Mouse (Mus musculus): ENCODE data around the gene Clrn3. TPM values are rescaled to one million over a fixed set of nuclear protein-coding genes. Genes with fewer than 3 reads are reported as not detected.
A peak's percentile ranks its signal among the peaks of the same experiment; 100 is the strongest.

Gene Clrn3
- total and polyA plus RNA-seq, 2 experiments: 0.02 TPM; not detected in 1

DNA sequence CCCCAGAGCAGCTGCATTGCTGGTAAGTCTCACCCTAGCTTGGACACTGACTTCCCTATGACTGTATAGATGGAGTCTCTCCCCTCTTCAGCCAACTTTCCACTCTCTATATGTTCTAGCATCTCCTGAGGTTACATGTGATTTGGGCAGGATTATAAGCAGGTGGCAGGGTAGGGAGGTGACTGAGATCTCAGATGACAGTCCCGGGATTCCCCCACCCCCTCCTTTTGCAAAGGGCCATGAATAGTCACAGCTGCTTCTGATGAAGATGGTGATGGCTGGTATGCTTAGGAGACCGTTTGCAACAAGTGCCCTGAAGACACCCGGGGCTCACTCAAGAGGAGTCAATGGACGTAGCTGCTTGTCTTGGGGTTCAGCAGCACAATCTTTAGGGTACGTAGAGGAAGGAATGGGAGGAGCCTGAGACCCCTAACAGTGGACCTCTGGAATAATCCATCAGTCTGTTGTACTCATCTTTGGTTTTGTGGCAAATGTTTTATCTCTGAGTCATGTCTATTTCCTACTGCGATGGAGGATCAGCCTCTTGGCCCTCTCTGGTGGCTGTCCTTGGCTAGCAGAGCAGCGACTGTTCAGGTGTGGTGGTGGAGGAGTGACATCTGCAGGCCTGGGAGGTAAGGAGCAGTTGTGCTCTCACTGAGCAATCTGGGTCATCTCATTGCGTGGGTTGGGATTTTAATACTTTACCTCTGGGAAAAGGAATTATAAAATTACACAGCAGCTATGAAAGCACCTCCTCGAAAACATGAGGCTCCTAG lies 38.5 kb downstream of the Clrn3 start:
- peaks cover 3% of the 10 kb centered on the region; the same call in 1 of the 2 replicates for H3K27me3 ChIP-seq (ENCODE audit: control insufficient read depth, insufficient read depth, low read length)
- no peak overlapping the region for H3K4me3 ChIP-seq (ENCODE audit: insufficient read depth, low read depth, low read length)
- TF ChIP-seq POLR2A (IDR thresholded peaks at IDR 0.05; ENCODE audit: extremely low read depth, insufficient read depth, low read length) (no peak), CTCF (IDR thresholded peaks at IDR 0.05; ENCODE audit: low read depth, low read length) (no peak)
- H3K79me2 ChIP-seq (ENCODE audit: control insufficient read depth, insufficient read depth, low read length): no peaks in the 10 kb centered on the region
- H3K4me1 ChIP-seq (ENCODE audit: control insufficient read depth, insufficient read depth, low read length): no peaks in the 10 kb centered on the region
- WGBS: 73% methylated on average over 9 of the region's 9 CpGs
- no peak for DNase-seq (ENCODE audit: extremely low read depth, low read depth, low spot score)
- no peaks in the 10 kb centered on the region for H3K36me3 ChIP-seq (ENCODE audit: control insufficient read depth, insufficient read depth, low read length)
- no peak overlapping the region for H3K27ac ChIP-seq (replicated peaks; ENCODE audit: insufficient read depth, low read depth, low read length)
- H3K9ac ChIP-seq (ENCODE audit: low read depth, low read length): no peak overlapping the region

DNA sequence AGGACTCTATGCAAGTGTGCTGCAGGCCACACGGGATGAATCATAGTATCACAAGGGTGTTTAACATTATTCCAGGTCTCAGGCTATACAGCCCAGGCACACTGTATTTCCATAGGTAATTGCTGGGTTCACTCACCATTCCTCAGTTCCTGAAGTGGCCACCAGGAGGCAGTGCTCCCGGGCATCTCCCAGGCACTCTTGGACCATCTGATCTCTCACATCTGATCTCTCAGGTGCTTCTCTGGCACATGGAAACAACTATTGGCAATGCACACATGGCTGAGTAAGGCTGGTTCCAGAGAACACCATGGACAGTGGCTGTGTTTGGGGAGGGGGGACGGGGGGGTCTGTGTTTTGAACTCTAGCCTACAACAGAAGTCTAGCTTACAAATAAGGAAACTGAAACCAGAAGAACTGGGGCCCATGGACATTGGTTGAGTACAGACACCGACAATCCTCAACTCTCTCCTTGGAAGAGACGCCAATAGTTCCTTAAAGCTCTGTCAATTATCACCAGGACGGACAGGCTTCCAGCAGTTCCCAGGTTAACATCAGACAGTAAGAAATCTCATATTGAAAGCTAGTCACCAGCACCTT lies 40.1 kb downstream of the Clrn3 start:
- no peaks in the 10 kb centered on the region for H3K79me2 ChIP-seq (ENCODE audit: control insufficient read depth, insufficient read depth, low read length)
- no peak overlapping the region for H3K9ac ChIP-seq (ENCODE audit: low read depth, low read length)
- H3K27me3 ChIP-seq (ENCODE audit: control insufficient read depth, insufficient read depth, low read length): peaks cover 3% of the 10 kb centered on the region; the same call in 1 of the 2 replicates
- 58% methylated on average over 6 of the region's 6 CpGs for WGBS
- no peak overlapping the region for H3K27ac ChIP-seq (replicated peaks; ENCODE audit: insufficient read depth, low read depth, low read length)
- H3K4me1 ChIP-seq (ENCODE audit: control insufficient read depth, insufficient read depth, low read length): no peaks in the 10 kb centered on the region
- no peaks in the 10 kb centered on the region for H3K36me3 ChIP-seq (ENCODE audit: control insufficient read depth, insufficient read depth, low read length)
- no peak overlapping the region for H3K4me3 ChIP-seq (ENCODE audit: insufficient read depth, low read depth, low read length)
- no peak for TF ChIP-seq POLR2A (IDR thresholded peaks at IDR 0.05; ENCODE audit: extremely low read depth, insufficient read depth, low read length)
- peak; percentile 60 for TF ChIP-seq CTCF (IDR thresholded peaks at IDR 0.05; ENCODE audit: low read depth, low read length)
- DNase-seq (ENCODE audit: extremely low read depth, low read depth, low spot score): no peak

DNA sequence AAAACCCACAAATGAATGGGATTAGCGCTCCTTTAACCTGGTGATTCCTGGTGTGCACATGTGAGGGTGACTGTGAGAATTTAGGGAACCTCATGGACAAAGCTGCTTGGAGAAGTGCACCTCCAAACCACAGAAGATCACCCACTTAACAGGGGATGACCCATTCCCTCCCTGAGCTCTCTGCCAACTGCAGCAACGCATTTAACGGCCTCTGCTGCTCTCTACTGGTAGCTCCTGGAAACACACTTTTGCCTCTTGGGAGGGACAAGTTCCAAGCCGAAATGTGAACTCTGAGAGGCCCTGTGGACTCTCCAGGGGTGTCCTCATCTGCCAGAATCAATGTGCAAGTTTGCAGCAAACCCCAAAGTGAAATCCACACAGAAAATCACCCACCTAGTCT lies 41.0 kb downstream of the Clrn3 start:
- no peak for TF ChIP-seq POLR2A (IDR thresholded peaks at IDR 0.05; ENCODE audit: extremely low read depth, insufficient read depth, low read length)
- peak; percentile 81 for TF ChIP-seq CTCF (IDR thresholded peaks at IDR 0.05; ENCODE audit: low read depth, low read length)
- H3K27me3 ChIP-seq (ENCODE audit: control insufficient read depth, insufficient read depth, low read length): peaks cover 3% of the 10 kb centered on the region; the same call in 1 of the 2 replicates
- H3K4me3 ChIP-seq (ENCODE audit: insufficient read depth, low read depth, low read length): no peak overlapping the region
- peak; percentile 34 for DNase-seq (ENCODE audit: extremely low read depth, low read depth, low spot score)
- H3K79me2 ChIP-seq (ENCODE audit: control insufficient read depth, insufficient read depth, low read length): no peaks in the 10 kb centered on the region
- H3K27ac ChIP-seq (replicated peaks; ENCODE audit: insufficient read depth, low read depth, low read length): no peak overlapping the region
- H3K9ac ChIP-seq (ENCODE audit: low read depth, low read length): no peak overlapping the region
- no peaks in the 10 kb centered on the region for H3K4me1 ChIP-seq (ENCODE audit: control insufficient read depth, insufficient read depth, low read length)
- H3K36me3 ChIP-seq (ENCODE audit: control insufficient read depth, insufficient read depth, low read length): no peaks in the 10 kb centered on the region
- WGBS: 24% methylated on average over 4 of the region's 4 CpGs

DNA sequence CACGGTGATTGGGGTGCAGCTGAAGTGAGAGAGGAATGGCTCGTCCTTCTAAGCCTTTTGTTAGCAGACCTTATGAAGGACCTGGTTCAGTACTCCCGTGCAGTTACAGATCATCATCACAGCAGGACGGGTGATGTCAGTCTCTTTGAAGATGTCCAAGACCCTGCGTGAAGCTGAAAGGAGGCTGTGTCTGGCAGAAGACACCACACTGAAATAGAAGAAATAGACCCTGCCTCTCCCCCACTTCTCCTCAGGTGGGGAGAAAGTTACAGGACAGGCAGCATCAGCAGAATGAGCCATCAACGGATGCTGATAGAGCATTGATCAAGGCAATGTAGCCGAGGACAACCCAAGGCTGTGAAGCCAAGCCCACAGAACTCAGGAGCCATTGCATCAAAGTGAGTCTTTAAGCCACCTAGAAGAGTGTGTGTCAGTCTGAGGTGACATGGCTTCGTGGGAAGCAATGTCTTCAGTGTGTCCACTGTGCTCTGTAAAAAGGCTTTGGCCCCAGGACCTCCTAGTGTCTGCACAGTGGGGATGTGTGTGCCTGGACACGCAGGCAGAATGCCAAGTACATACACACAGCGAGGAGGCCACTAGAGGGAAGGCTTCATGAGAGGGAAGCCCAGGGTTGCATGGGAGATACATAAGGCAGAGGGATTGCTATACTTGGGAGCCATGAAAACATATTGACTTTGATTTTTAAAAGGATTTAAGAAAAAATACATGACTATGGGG lies 41.6 kb downstream of the Clrn3 start:
- Histone ChIP-seq H3K9ac (ENCODE audit: low read depth, low read length) (no peak overlapping the region), H3K27ac (replicated peaks; ENCODE audit: insufficient read depth, low read depth, low read length) (no peak overlapping the region), H3K4me3 (ENCODE audit: insufficient read depth, low read depth, low read length) (no peak overlapping the region), H3K4me1 (ENCODE audit: control insufficient read depth, insufficient read depth, low read length) (no peaks in the 10 kb centered on the region), H3K79me2 (ENCODE audit: control insufficient read depth, insufficient read depth, low read length) (no peaks in the 10 kb centered on the region), H3K27me3 (ENCODE audit: control insufficient read depth, insufficient read depth, low read length) (peaks cover 3% of the 10 kb centered on the region; the same call in 1 of the 2 replicates), H3K36me3 (ENCODE audit: control insufficient read depth, insufficient read depth, low read length) (no peaks in the 10 kb centered on the region)
- DNase-seq (ENCODE audit: extremely low read depth, low read depth, low spot score): no peak
- TF ChIP-seq CTCF (IDR thresholded peaks at IDR 0.05; ENCODE audit: low read depth, low read length) (no peak), POLR2A (IDR thresholded peaks at IDR 0.05; ENCODE audit: extremely low read depth, insufficient read depth, low read length) (no peak)
- WGBS: 69% methylated on average over 10 of the region's 10 CpGs

DNA sequence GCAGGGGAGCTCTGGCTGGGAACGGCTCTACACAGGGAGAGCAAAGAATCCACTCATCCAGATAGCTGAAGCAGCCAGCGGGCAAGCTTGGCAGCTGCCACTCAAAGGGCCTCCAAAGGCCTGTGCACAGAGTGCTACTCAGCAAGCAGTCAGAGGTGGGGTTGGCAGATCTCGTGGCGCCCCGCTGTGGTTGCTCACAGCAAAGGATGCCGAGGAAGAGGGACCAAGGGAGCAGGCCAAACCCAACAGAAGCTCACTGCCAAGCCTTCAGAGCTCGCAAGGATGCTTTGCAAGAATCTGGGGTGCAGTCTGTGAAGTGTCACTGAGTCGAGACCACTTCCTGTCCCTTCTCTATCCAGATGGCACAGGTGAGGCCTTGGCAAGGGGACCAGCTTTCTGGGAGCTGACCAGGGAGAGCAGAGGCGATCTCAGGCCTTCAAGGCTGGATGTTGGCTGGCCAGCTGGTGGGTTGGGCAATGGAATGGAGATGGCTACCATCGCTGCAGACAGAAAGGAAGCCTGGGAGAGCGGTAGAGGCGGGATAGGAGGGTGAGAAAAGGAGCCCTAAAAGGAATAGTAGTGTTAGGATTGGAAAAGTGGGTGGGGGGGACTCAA lies 42.6 kb downstream of the Clrn3 start:
- Histone ChIP-seq H3K4me1 (ENCODE audit: control insufficient read depth, insufficient read depth, low read length) (no peaks in the 10 kb centered on the region), H3K9ac (ENCODE audit: low read depth, low read length) (no peak overlapping the region), H3K27ac (replicated peaks; ENCODE audit: insufficient read depth, low read depth, low read length) (no peak overlapping the region), H3K27me3 (ENCODE audit: control insufficient read depth, insufficient read depth, low read length) (peaks cover 3% of the 10 kb centered on the region; the same call in 1 of the 2 replicates), H3K79me2 (ENCODE audit: control insufficient read depth, insufficient read depth, low read length) (no peaks in the 10 kb centered on the region), H3K36me3 (ENCODE audit: control insufficient read depth, insufficient read depth, low read length) (no peaks in the 10 kb centered on the region), H3K4me3 (ENCODE audit: insufficient read depth, low read depth, low read length) (no peak overlapping the region)
- TF ChIP-seq POLR2A (IDR thresholded peaks at IDR 0.05; ENCODE audit: extremely low read depth, insufficient read depth, low read length) (no peak), CTCF (IDR thresholded peaks at IDR 0.05; ENCODE audit: low read depth, low read length) (no peak)
- 36% methylated on average over 12 of the region's 12 CpGs for WGBS
- DNase-seq (ENCODE audit: extremely low read depth, low read depth, low spot score): no peak
